Mouse (Mus musculus) brain, embryonic 18.5 days (tissue): ENCODE results near the gene Olfr1496.
"Not testable (repeated sequence)": the region's sequence is repeated elsewhere in the genome, so short reads cannot be mapped to it uniquely, and the experiment has no call there.

ENCODE experiments used
- DNase-seq: peaks from one replicate; pipeline ENCODE4 v3.0.0-alpha.2; 2012; ENCODE audit warnings: low read depth, low spot score

The Olfr1496 gene

GRCm38 (mm10) chr19:13777578-13777977, at the start of gene Olfr1496:
Gene Olfr1496 (plus strand): TSS chr19:13777878.
- DNase-seq = no peak

- DNase-seq = no peak
Observed at GRCm38 (mm10) chr19:13739428-13739827, 38.2 kb upstream of the Olfr1496 start, which contains the start of gene Olfr1494. Gene Olfr1494 (plus strand): TSS chr19:13739728.

- no peak for DNase-seq
Observed at GRCm38 (mm10) chr19:13749366-13749765, 28.3 kb upstream of the Olfr1496 start.

- no peak for DNase-seq
Observed at GRCm38 (mm10) chr19:13764306-13764705, 13.4 kb upstream of the Olfr1496 start, which contains the start of gene Olfr1495. Gene Olfr1495 (plus strand): TSS chr19:13764606.

- DNase-seq = no peak
Observed at GRCm38 (mm10) chr19:13768565-13769276, 9.0 kb upstream of the Olfr1496 start.

- DNase-seq = no peak
Observed at GRCm38 (mm10) chr19:13798102-13798501, 20.4 kb downstream of the Olfr1496 start, which contains the start of gene Olfr1497. Gene Olfr1497 (minus strand): TSS chr19:13798202.

- not testable (repeated sequence) for DNase-seq
Observed at GRCm38 (mm10) chr19:13805486-13805885, 27.8 kb downstream of the Olfr1496 start.

- DNase-seq = no peak
Observed at GRCm38 (mm10) chr19:13812823-13813222, 35.1 kb downstream of the Olfr1496 start.

- no peak for DNase-seq
Observed at GRCm38 (mm10) chr19:13818827-13819226, 41.1 kb downstream of the Olfr1496 start.

GRCm38 (mm10) chr19:13819347-13819746, 41.7 kb downstream of the Olfr1496 start, which contains the start of gene Olfr1499:
Gene Olfr1499 (minus strand): TSS chr19:13819447.
- DNase-seq = no peak

- DNase-seq = no peak
Observed at GRCm38 (mm10) chr19:13820847-13821246, 43.2 kb downstream of the Olfr1496 start.

GRCm38 (mm10) chr19:13828447-13828846, 50.8 kb downstream of the Olfr1496 start:
- DNase-seq = no peak

GRCm38 (mm10) chr19:13830388-13830787, 52.7 kb downstream of the Olfr1496 start, which contains the start of gene Olfr1500:
Gene Olfr1500 (minus strand): TSS chr19:13830488.
- DNase-seq = no peak
